Mouse (Mus musculus) right cerebral cortex, postnatal 14 days (tissue): ENCODE data around the gene Zscan12.
A peak's percentile ranks its signal among the peaks of the same experiment; 100 is the strongest.

Experiments used
- DNase-seq: peaks from one replicate; pipeline ENCODE4 v3.0.0; 2022

The Zscan12 gene

GRCm38 (mm10) chr13:21362621-21363248 lies at the start of gene Zscan12:
TSS of gene Zscan12 (plus strand) at chr13:21362820.
- DNase-seq: peak; percentile 84

DNA sequence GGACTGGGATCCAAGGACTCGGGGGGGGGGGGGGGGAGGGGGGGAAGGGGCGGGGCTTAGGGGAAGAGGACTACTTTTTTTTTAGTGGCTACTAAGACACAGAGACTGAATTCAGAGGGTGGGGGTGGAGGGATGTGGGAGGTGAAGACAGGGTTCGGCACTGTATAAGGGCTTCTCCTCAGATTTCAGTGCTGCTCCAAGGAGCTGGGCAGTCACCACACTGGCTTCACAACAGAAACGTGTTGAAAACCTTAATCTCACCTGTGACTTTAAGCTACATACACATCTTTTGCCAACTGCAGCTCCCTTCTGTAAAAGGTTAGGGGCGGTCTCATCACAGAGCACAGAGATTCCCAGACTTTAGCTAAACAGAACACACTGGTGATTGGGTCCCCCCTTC lies 49.8 kb upstream of the Zscan12 start:
- DNase-seq: no peak

- no peak for DNase-seq
Observed at GRCm38 (mm10) chr13:21313903-21314302, 48.7 kb upstream of the Zscan12 start.

DNA sequence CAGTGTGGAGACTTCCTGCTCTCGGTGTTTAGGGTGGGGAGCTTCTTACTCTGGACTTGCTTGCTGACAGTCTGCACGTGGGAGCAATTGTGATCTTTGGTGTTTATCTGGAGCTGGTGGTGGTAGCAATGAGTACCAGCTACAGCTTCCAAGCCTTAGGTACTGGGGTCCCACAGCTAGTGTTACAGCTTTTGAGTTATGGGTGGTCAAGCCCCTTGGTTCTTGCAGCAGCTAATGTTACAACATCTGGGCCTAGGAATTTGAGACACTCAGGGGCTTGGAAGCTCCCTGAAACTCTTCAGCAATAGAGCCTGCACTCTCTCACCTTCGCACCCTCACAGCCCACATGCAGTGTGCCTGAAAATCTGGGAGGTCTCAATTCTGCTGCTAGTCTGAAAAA lies 42.4 kb upstream of the Zscan12 start:
- DNase-seq: no peak

DNA sequence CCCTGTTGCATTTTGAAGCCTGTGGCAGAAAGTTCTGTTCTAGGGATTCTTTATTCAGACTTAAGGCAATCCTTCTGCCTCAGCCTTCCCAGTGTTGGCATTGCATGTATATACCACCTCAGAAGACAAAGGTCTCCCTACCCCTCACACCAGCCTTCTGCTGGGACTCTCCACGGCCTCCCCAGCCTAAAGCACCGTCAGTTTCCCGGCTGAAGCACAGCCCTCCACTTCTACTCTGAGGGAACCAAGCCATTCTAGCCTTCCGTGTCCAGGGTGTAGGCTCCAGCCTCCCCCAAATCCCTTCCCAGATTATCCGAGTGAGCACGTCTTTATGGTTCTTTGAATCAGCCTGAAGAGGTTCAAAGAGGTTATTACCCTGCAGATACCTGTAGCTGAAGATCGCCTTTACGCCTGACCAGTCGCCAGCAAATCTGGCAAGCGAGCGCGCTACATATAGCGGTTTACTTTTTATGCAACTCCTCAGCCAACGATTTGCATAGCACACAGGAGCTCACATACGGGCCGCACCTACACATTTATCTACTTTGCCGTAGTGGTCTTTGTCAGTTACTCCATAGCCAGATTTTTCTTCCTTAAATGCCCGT lies 40.6 kb upstream of the Zscan12 start:
- DNase-seq: peak; percentile 12

DNA sequence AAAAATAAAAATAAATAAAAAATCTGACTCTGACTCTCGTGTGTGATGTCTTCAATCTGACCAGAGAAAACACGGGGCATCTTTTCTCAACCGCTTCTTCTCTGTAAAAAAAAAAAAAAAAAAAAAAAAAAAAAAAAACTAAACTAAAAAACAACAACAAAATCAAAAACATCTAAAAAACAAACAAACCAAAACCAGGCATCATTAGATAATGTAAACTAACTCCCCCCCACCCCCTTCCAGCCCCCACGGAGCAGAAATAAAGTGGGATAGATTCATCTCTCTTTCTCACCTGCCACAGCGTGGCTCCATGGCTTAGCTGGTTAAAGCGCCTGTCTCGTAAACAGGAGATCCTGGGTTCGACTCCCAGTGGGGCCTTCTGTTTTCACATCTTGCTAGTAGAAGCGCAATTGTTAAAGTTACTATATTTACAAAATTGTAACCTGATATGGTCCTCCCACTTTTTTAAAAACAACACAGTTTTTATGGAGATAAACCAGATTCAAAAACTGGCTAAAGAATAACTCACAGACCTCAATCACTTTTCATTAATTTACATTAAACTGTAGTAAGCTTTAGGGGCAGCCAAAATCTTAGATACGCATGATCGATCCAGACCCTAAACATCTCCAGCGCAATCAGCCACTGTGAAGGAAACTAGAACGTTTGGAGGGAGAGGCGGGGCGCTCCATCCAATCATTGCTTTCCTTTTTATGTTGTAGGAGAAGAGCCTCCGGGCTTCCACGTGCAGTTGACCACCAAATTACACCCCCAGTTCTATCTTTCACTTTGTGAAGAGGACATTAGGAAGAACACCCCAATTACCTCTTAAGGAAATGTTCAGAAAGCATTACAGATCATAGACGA lies 39.9 kb upstream of the Zscan12 start:
- peak; percentile 74 for DNase-seq

DNA sequence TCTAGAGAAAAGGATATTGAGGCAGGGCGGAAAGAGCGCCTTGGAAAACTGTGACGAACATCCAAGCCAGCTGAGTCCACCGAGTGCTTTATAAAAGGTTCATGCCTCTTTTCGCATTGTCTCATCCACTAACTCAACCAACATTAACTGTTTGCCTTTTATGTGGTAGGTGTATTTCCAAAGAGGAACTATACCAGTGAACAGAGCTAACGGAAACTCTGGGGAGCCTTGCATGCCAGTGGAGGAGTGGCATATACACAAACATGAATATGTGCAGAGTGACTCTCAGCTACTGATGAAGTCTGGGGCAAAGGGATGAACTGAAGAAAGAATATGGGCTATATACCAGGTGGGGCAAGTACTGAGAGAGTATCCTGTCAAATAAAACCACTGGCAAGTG lies 39.2 kb upstream of the Zscan12 start:
- no peak for DNase-seq

- DNase-seq: no peak
Observed at GRCm38 (mm10) chr13:21326191-21326590, 36.4 kb upstream of the Zscan12 start.

GRCm38 (mm10) chr13:21326657-21327211 lies 35.9 kb upstream of the Zscan12 start:
- peak; percentile 87 for DNase-seq

GRCm38 (mm10) chr13:21327424-21327823 lies 35.2 kb upstream of the Zscan12 start:
- DNase-seq: peak; percentile 8

GRCm38 (mm10) chr13:21346610-21347009 lies 16.0 kb upstream of the Zscan12 start, which contains the start of gene Olfr1367:
TSS of gene Olfr1367 (plus strand) at chr13:21346910.
- no peak for DNase-seq

- no peak for DNase-seq
Observed at GRCm38 (mm10) chr13:21350593-21350992, 12.0 kb upstream of the Zscan12 start.

DNA sequence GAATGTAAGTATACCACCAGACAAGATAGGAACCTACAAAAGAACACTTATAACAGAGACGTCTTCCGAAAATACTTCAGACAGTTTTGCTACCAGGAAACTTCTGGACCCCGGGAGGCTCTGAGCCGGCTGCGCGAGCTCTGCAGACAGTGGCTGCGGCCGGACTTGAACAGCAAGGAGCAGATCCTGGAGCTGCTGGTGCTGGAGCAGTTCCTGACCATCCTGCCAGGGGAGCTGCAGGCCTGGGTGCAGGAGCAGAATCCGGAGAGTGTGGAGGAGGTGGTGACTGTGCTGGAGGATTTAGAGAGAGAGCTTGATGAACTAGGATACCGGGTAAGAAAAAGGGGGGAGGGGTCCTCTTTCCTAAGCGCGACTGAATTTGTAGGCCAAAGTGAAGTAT lies 1.1 kb downstream of the Zscan12 start:
- no peak for DNase-seq

- DNase-seq: no peak
Observed at GRCm38 (mm10) chr13:21366635-21367034, 4.0 kb downstream of the Zscan12 start.

GRCm38 (mm10) chr13:21372700-21373099 lies 10.1 kb downstream of the Zscan12 start:
- DNase-seq: no peak

GRCm38 (mm10) chr13:21377773-21378172 lies 15.2 kb downstream of the Zscan12 start:
- DNase-seq: no peak

DNA sequence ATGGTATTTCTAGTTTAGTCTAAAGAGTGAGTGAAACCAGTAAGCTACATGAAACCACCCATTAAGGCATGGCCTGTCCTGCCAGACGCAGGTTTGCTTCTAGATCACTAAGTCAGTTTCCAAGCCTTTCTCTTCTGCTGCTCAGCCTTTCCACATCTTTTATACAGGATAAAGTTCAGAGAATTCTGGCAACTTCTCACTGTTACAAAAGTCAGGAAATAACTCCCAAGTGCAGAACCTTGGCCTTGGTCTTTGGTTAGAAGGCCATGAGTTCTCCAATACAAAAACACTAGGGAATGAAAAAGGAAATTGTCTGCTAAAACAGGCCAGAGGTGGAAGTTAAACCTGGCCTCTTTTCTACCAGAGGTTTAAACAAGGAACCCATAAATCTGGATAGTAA lies 32.6 kb downstream of the Zscan12 start:
- no peak for DNase-seq

GRCm38 (mm10) chr13:21395623-21396022 lies 33.0 kb downstream of the Zscan12 start:
- no peak for DNase-seq

- DNase-seq: peak; percentile 12
Observed at GRCm38 (mm10) chr13:21396048-21396447, 33.4 kb downstream of the Zscan12 start.

- DNase-seq: no peak
Observed at GRCm38 (mm10) chr13:21397486-21397885, 34.9 kb downstream of the Zscan12 start.

GRCm38 (mm10) chr13:21401166-21401565 lies 38.5 kb downstream of the Zscan12 start:
- DNase-seq: no peak

GRCm38 (mm10) chr13:21401636-21402286 lies 39.1 kb downstream of the Zscan12 start:
- no peak for DNase-seq

GRCm38 (mm10) chr13:21402287-21402846 lies 39.7 kb downstream of the Zscan12 start, which contains the start of gene Zkscan3:
TSS of gene Zkscan3 (minus strand) at chr13:21402755.
- DNase-seq: peak; percentile 84
